Mouse (Mus musculus) urinary bladder, postnatal 25 days (tissue): ENCODE data around the gene Rad50.
A peak's percentile ranks its signal among the peaks of the same experiment; 100 is the strongest.

Experiments used
- DNase-seq: peaks from one replicate; pipeline ENCODE4 v3.0.0; 2022; ENCODE audit warnings: low spot score

The Rad50 gene

DNA sequence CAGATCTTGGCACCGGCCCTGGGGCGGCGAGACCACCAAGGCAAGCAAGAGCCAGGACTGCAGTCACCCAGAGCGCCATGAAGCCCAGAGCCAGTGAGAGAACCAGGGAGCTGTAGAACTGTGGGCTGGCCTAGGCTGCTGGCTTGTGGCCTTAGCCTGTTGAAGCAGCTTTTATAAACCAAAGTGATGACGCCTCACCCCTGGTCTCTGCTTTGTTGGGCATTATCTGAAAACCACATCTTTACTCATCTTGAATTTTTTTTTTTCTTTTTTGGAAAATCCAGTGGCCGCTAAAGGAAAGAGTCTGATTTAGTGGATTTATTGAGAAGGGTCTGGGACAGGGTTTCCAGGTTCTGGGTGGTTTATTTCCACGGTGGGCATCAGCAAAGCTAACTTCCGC, 72.6 kb downstream of the Rad50 start, which contains the start of gene Il13:
Il13 (minus strand) TSS at position 147 of the 400 bp plus-strand sequence.
- no peak for DNase-seq

DNA sequence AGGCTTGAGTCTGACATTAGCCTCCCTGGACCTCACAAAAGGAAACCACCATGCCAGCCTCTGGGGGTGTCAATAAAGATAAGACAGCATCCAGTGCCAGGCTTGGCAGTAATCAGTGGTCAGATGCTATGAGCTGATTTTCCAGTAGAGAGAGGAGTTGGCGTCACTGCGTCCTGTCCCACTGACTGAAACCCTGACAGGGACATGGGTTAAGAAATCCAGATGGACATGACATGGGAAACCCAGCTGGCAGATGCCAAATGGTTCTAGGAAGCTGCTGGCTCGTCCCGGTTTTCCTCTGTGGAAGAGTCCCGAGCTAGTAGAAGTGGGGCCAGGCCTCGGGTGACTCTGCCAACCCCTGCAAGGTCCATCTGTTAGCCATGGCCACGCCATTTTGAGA, 73.5 kb downstream of the Rad50 start:
- no peak for DNase-seq

DNA sequence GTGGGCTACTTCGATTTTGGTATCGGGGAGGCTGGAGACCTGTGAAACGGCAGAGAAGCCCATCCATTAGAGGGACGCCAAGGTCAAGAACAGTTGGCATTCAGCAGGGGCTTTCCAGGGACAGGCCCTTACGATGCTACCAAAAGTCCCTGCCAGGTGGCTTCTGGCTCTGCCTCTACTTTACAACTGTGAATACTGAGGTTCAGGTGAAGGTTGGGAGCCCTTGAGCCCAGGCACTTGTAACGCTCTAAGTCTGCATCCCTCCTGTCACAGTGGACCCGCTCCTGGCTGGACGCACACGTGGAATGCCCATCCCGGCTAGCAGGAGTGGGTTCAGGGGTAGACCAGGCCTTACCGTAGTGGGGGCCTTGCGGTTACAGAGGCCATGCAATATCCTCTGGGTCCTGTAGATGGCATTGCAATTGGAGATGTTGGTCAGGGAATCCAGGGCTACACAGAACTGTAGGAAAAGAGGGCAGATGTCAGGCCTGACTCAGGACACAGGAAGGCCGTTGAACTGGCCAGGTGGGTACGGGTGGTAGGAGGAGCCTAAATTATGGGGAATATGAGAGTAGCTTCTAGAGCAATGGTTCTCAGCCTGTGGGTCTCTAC, 74.9 kb downstream of the Rad50 start:
- DNase-seq = no peak

DNA sequence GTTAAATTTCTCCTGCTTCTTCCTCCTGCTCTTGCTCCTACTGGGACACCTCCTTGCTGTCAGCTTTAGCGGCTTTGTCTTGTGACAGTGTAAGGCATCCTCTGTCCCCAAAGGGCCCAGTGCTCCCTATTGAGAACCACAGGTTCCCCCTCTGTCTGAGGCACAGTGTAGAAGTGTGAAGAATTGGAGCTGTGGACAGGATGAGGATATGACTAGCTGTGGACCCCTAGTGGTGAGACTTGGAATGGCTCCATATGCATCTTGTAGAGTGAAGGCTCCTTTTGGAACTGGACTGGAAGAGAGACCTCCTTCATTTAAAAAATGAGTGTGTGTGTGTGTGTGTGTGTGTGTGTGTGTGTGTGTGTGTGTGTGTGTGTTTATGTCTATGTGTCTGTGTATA, 79.3 kb downstream of the Rad50 start:
- peak; percentile 66 for DNase-seq

DNA sequence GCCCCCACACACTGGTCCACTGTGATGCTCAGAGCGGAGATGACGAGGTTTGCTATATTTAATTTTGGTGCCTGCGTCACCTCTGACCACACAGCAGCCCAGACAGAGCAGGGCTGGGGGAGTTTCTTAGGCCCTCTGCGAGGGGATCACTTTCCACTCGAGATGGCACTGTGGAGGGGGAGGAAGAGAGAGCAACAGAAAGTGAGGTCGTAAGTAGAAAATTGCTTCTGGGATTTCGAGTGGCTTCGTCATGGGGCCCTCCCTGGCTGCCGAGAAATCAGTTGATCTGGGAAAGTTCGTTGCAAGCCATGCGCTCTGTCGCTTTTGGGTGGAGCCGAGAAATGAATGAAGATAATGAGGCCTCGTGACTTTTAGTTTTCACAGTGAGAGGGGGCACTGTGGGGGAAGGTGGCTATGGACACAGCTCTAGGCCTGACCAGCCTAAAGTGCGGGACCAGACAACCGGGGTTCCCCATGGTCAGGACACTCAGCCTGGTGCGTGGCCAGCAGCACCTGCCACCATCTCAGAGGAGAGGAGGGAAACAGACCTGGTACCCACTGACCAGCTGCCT, 80.2 kb downstream of the Rad50 start:
- no peak for DNase-seq

DNA sequence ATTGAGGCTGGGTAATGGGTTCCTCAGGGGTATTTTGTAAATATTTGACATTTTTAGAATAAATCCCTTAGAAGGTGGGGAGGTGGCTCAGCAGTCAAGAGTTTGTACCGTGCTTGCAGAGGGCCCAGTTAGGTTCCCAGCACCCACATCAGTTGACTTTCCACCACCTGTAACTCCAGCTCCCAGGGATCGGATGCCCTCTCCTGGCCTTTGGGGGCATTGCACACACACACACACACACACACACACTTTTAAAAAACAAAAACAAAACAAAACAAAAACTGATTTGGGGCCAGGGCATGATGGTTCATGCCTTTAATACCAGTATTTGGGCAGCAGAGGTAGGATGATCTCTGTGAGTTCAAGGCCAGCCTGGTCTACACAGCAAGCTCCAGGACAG, 83.0 kb downstream of the Rad50 start:
- DNase-seq = no peak

DNA sequence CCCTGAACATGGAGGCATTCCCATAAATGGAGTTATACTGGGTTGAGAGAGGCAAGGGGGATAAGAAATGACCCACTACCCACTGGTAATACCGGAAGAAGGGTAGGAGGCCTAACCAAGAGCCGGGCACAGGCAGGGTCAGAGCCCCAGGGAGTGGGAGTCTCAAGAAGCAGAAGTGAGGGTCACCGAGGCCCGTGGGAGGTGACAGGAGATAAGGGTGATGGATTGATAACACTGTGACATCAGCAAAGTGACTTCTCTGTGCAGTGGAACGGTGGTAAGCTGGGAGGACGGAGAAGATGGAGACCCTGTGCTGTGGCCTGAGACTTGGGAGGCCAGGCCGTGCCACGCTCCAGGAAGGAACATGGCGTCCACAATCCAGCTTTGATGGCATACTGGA, 83.5 kb downstream of the Rad50 start:
- no peak for DNase-seq

DNA sequence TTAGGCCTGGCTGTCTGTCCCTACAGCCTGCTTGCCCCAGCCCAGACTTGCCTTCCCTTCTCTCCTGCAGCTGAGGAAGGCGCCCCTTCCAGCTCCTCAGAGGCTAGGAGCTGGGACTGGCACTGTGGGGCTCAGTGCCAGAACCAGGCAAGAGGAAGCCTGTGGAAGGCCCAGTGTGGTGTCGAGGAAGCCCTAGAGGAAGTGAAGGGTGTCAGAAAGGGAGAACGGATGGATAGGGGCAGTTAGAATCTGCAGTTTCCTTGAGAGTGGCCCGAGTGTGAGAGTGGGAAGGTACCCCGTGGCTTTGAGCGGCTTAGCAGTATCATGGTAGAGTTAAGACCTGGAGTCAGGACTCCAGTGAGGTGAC, 84.7 kb downstream of the Rad50 start:
- no peak for DNase-seq

DNA sequence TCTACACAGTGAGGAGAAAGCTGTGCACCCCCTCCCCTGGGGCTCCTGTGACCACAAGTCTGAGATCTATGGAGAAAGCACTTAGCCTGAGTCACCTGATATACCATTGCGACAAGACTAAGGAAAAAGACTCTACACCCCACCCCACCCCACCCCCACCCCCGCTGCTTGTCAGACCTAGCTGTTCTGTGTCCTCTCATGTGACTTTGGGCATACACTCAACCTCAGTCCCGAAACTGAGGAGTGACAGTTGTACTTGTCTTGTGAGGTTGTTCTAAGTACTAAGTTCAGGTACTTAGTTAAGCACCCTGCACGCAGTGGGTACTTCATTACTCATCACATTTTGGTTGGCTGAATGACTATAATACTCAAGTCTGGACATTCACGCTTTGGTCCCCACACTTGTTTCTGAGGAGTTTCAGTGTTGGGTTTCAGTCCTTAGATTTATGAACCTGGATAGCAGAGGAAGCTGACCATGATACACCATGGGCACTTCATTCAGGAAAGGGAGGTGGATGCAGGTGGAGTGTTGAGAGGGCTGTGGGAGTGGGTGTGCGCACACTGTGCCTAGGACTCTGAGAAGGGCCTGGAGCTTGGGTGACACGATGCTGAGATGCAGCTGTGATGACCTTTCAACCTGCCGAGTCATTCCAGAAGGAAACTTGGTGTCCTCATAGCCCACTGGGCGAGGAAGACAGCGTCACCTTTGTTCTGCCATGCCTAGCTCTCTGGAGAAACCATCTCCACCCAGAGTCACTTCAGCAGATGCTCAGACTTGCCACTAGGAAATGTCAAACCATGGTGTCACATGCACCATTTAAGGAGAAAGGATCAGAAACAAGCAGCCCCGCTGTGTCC, 85.3 kb downstream of the Rad50 start:
- no peak for DNase-seq

DNA sequence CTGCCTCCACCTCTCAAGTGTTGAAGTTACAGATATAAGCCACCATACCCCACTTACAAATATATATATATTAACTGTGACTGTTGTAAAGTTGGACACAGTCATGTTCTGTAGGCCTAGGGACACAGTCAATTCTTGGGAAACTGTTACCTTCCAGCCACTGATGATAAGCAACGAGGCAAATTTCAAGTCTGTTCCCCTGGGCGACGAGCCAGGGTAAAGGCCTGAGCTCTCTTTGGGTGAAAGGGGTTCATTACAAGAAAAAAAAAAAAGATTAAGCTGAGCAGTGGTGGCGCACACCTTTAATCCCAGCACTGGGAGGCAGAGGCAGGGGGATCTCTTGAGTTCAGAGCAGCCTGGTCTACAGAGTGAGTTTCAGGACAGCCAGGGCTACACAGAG, 87.0 kb downstream of the Rad50 start:
- DNase-seq = no peak

DNA sequence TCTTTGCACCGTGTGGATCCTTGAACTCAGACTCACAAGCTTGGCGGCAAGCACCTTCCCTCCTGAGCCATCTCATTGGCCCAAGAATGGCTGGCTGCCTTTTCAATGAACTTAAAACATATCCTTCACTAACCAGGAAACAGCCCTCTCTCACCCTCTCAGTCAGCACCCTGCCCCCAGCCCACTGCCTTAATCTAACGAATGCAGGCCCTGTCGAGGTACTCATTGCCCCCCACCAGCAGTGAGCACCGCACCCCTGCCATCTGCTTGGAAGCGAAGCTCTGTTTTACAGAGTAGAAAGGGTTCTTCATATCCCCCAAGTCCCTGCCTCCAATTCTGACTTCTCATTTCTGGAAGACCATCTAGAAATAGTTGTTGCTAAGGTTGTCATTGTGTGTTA, 87.7 kb downstream of the Rad50 start:
- no peak for DNase-seq

DNA sequence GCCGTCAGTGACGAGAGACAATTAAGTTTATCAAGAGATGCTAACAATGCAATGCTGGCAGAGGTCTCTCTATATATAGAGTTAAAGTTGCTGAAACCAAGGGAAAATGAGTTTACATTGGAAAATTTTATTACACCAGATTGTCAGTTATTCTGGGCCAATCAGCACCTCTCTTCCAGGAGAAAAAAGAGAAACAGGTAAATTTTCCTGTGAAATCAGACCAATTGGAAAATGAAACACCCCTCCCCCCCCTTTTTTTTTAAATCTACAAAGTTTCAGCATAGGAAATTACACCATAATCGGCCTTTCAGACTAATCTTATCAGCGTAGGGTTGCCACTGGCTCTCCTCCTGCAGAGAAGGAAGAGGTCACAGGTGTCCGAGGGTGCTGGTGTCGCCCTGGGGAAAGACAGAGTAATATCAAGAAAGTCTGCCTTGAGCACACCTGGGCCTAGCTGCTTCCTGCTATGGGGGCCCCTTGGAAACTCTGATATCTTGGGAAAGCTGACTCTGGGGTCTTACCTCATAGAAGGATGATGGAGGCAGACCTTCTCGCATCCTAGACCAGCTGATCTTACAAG, 88.4 kb downstream of the Rad50 start, which contains the start of gene Il4:
Il4 (minus strand) TSS at position 51 of the 580 bp plus-strand sequence.
- no peak for DNase-seq

DNA sequence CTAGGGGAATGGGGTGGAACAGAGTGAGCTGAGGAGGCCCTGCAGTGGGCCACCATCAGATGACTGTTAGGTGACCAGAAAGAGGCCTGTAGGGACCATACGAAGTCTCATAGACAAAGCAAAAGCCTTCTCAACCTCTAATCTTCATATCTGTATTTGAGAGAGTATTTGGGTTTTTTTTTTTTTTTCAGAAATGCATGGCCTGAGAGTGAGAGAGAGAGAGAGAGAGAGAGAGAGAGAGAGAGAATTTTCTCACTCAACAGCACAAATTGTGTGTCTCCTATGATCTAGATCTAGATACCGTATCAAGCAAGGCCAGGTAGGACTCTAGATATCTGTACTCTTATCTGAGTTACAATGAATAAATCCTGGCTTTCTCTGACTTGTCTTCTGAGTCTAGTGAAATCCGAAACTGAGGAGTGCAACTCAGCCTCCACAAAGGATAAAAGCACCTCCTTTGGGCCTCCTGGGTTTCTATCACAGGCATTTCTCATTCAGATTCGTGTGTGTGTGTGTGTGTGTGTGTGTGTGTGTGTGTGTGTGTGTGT, 89.5 kb downstream of the Rad50 start:
- no peak for DNase-seq

DNA sequence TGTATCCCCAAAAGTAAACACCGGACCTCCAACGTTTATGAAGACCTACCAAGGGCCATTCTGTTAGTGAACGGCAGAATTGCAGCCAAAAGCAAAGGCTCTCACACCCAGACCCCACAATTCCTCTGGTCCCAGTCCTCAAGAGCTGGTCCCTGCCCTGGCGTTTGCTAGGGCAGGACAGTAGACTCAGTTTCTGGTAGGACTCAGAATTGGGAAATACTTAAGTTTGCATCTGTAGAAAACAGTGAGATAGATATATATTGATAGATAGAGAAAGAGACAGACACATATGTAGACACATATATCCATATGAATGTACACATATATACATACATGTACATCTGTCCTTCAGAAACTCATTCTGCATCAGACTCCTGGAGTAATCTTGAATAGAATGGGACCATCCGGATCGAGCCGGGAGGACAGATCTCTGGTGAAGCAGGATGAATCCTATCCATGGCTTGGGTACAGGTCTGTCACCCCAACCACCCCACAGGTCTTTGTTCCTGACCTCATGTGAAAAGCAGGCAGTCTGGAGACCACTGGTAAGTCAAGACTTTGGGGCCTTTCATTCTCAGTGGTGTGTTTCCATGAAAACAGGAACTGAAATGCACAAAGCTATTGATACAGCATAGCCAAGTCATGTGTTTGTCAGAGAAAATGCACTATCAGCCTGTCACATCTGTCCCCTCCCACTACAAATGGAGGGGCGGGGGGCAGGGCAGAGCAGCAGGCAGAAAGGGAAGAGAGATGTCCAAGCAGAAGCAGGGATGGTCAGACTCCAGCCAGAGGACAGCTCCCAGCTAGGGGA, 90.2 kb downstream of the Rad50 start:
- no peak for DNase-seq

DNA sequence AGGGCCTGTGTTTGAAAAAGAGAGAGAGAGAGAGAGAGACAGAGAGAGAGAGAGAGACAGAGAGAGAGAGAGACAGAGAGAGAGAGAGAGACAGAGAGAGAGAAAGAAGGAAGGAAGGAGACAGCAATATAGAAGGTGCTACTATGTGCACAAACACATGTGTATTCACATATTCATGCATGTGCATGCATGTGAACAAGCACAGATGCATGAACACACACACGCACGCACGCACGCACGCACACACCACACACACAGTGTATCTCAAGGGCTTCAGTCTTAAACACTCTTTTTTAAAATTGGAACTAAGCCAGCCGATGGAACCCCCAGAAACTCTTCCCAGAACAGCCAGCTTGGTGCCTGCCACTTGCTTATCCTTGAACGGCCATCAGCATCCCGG, 91.5 kb downstream of the Rad50 start:
- DNase-seq = no peak

DNA sequence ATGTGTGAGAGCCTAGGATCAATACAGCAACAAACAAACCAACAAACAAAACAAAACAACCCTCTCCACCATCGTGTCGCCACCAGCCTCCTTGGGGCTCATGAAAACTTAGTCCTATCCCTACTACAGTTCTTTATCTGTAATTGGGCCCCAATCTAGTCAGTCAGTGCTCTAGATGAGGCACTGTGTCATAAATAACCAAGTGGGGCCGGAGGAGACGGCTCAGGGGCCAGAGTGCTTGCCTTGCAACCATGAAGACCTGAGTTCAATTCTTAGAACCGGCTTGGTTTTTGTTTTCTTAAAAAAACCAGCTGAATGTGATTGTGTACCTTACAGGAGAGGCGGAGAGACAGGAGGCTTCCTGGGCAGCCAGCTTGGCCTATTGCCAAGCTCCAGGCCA, 91.9 kb downstream of the Rad50 start:
- no peak for DNase-seq

DNA sequence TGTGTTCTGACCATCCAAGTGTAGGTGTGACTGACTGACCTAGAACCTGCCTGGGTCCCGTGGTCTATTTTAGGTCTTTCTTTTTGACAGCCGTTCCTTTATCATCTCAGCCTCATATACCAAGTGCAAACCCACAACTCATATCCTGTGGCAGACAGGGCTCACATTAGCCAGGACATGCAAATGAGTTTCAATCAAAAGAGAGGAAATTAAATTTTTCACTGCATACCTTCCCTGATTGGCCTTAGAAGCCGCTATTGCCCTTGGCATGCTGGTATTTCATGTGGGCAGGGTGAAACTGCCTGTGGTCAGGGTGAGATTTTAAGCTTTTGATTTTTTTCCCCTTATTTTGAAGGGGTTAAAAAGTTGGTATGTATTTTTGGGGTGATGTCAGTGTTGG, 97.4 kb downstream of the Rad50 start:
- DNase-seq = no peak

DNA sequence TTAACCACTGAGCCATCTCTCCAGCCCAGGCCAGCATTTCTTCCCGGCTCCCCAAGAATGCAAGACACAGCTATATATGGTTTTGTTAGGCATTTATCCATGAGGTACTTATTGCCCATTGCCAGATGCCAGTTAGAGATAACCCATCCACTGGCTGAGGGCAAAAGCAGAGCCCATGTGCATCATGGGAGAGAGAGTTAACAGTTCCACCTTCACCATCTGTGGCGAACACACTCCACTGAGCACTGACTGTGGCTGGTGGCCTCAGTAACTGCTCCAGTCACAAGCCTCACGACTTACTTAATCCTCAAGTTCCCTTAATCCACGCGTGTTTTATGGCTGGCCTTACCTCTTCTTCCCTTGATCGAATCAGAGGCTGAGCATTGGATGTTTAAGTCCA, 97.9 kb downstream of the Rad50 start:
- DNase-seq = no peak

DNA sequence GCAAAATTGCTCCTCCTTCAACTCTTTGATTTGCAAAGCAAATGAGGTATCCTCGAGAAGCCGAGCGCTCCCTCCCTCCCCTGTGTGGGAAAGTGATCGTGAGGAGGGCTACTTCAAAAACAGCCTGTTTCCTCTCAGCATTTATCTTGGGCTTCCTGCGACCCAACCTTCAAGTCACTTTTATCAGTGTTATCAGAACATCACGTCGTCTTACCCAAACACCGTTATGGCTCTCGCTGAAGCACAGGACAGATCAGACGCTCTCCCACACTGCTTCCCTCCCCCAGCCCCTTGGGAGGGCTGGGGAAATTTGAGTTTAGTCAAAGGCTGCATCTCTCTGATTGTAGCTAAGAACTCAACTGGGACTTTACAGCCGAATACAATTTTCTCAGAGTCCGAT, 101.5 kb downstream of the Rad50 start:
- DNase-seq = no peak

DNA sequence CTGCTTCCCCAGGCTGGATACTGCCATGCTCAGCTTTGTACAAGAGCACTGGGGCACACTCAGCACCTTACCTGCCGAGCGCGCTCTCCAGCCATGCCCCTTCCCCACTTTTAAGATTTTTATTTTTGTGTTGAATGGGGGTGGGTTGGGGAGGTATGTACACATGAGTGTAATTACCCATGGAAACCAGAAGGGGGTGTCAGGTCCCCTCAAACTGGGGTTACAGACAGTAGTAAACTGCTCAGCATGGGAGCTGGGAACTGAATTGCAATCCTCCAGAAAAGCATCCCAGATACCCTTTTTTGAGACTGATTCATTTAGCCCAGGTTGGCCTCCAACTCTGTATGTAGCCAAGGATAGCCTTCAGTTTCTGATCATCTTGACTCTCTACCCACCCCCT, 102.1 kb downstream of the Rad50 start:
- no peak for DNase-seq
